Mouse (Mus musculus) kidney, adult 18-20 months (tissue): Measurements from ENCODE around the gene Oaz1.
A peak's percentile ranks its signal among the peaks of the same experiment; 100 is the strongest.
"Not testable (repeated sequence)": the region's sequence is repeated elsewhere in the genome, so short reads cannot be mapped to it uniquely, and the experiment has no call there.

Experiments
- DNase-seq: peaks from one replicate; pipeline ENCODE4 v3.0.0; 2021

The Oaz1 gene

DNA sequence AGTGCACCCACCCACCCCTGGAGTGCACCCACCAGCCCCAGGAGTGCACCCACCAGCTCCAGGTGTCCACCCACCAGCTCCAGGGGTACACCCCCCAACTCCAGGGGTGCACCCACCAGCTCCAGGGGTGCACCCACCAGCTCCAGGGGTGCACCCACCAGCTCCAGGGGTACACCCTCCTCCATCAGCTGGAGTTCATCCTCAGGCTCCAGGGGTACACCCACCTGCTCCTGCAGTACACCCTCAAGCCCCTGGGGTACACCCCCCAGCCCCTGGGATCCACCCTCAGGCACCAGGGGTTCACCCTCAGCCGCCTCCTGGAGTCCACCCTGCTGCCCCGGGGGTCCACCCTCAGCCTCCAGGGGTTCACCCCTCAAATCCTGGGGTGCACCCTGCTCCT lies 22.1 kb upstream of the Oaz1 start:
- DNase-seq = no peak

DNA sequence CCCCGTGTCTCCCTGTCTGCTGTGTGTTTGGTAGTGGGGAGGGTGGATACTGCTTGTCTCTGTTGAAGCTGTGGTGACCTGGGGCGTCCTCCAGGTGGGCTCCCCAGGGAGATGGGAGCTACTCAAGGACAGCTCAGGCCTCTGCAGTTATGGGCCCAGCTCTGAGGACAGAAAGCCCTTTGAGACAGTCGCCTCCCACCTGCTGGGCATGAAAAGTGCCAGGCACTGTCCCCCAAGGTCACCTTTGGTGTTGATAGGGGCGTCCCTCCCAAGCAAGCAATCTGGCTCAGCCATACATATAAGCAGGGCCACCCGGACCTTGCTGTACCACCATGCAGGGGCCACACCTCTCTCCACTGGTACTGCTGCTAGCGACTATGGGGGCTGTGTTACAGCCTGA lies 21.5 kb upstream of the Oaz1 start, which contains the start of gene Amh:
Amh (plus strand) TSS at position 328 of the 400 bp plus-strand sequence.
- no peak for DNase-seq

DNA sequence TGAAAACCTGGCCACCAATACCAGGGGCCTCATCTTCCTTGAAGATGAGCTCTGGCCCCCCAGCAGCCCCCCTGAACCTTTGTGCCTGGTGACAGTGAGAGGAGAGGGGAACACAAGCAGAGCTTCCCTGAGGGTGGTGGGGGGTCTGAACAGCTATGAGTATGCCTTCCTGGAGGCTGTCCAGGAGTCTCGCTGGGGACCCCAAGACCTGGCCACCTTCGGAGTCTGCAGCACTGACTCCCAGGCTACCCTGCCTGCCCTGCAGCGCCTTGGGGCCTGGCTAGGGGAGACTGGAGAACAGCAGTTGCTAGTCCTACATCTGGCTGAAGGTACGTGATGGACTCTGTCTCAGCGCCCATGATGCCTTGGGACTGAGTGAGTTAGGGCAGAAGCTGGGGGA lies 21.1 kb upstream of the Oaz1 start:
- no peak for DNase-seq

DNA sequence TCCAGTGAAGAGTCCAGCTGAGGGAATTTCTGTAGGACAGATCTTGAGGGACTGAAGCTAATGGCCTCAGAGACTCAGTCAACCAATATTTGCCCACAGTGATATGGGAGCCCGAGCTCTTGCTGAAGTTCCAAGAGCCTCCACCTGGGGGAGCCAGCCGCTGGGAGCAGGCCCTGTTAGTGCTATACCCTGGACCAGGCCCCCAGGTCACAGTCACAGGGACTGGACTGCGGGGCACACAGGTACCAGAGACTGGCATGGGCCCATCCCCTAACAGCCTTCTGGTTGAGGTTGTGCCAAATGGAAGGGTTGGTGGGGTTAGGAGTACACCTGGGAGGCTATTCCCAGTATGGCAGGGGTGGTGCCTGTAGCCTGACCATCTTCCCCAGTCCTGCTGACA lies 20.5 kb upstream of the Oaz1 start:
- DNase-seq = peak; percentile 80

DNA sequence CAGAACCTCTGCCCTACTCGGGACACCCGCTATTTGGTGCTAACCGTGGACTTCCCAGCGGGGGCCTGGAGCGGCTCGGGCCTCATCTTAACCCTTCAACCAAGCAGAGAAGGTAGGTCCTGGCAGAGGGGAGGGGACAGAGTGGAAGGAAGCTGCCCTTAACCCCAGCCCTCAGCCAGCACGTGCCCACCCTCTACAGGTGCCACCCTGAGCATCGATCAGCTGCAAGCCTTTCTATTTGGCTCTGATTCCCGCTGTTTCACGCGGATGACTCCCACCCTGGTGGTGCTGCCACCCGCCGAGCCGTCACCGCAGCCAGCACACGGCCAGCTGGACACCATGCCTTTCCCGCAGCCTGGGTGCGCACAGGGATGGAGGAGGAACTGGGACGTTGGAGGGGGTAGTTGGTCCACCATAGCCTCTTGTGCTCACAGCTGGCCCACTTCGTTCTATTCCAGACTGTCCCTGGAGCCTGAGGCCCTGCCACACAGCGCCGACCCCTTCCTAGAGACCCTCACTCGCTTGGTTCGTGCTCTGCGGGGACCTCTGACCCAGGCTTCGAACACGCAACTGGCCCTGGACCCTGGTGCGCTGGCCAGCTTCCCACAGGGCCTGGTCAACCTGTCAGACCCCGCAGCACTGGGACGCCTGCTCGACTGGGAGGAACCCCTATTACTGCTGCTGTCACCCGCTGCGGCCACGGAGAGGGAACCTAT lies 20.0 kb upstream of the Oaz1 start:
- no peak for DNase-seq

DNA sequence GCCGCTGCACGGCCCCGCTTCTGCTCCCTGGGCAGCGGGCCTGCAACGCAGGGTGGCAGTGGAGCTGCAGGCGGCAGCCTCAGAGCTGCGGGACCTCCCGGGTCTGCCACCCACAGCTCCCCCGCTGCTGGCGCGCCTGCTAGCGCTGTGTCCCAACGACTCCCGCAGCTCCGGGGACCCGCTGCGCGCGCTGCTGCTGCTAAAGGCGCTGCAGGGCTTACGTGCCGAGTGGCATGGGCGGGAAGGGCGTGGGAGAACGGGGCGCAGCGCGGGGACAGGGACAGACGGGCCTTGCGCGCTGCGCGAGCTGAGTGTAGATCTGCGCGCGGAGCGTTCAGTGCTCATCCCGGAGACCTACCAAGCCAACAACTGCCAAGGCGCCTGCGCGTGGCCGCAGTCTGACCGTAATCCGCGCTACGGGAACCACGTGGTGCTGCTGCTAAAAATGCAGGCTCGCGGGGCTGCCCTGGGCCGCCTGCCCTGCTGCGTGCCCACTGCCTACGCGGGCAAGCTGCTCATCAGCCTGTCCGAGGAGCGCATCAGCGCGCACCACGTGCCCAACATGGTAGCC lies 19.3 kb upstream of the Oaz1 start:
- peak; percentile 74 for DNase-seq

DNA sequence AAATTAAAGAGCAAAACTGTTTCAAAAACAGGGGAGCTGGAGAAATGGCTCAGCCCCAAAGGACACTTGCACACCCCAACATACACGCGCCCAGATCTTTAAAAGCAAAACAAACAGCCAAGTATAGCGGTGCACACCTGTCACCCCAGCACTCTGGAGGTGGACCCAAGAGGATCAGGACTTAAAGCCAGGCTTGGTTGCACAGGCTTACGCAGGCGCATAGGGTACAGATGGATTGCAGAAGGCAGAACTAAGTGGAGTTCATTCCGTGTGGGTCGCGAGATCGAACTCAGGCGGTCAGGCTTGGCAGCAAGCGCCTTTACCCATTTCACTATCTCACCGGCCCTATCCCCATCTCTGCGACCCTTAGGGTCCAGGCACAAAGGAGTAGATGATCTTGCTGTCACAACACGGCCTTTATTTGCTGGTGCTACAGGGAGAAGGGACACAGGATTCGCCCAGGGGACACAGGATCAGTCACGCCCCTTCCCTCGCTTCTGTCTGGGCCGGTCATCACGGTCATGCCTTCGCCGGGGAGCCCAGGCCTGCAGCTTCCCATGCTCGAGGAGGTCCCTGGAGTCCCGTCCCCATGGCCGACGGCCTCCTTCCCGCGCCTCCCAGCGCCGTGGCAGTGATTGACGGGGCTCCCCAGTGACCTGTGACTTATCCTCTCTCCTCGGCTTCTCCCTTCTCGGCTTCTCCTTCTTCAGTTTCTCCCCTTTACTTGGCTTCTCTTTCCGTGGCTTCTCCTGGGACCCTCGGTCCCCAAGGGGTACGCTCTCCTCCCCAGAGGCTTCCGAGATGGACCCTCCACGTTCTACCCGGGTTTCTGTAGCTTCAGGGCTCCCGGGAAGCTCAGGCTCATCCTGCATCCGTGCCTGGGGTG lies 18.1 kb upstream of the Oaz1 start:
- DNase-seq = no peak

DNA sequence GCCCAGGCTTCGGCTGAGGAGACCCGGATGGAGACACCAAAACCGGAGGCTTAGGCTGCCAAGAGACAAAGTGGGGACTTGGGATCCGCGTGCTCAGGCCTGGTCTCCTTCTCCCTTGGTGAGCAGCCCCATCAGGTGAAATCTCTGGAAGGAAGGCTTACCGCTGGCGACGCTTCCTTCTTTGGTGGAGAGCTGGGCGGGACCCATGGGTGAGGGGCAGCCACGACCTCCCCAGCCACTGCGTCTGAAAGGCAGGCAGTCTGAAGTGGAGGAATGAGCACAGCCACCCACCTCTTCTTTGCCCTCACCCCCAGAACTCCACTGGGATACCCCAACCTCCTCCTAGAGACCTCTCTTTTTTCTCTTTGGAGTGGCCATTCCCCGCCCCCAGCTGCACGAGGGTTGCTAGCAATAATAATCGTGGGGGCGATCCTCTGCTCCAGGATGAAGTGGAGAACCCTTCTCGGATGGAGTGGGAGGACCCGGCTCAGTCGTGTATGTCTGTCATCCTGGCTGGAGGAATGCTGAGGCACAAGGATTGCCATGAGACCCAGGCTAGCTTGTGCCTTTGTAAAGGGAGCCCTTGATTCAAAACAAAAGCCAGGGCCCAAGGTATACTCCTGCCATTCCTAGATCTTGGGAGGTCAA lies 17.3 kb upstream of the Oaz1 start:
- DNase-seq = no peak

DNA sequence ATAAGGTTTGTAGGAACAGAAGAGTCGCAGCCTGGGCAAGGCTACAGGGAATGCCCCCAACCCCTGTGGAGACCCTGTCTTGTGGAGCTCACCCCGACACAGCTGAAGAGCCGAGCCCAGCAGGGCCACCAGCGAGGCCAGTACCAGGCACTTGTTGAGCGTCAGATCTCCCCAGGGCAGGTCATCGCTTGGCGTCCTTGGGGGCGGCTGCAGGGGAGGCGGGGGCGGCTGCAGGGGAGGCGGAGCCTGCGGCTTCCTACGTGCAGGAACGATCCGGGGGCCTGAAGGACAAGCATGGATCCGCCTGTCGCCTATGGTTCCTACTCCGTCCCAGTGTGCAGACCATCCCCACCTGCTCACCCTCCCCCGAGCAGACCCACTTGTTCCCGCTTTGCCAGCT lies 16.4 kb upstream of the Oaz1 start:
- DNase-seq = no peak

DNA sequence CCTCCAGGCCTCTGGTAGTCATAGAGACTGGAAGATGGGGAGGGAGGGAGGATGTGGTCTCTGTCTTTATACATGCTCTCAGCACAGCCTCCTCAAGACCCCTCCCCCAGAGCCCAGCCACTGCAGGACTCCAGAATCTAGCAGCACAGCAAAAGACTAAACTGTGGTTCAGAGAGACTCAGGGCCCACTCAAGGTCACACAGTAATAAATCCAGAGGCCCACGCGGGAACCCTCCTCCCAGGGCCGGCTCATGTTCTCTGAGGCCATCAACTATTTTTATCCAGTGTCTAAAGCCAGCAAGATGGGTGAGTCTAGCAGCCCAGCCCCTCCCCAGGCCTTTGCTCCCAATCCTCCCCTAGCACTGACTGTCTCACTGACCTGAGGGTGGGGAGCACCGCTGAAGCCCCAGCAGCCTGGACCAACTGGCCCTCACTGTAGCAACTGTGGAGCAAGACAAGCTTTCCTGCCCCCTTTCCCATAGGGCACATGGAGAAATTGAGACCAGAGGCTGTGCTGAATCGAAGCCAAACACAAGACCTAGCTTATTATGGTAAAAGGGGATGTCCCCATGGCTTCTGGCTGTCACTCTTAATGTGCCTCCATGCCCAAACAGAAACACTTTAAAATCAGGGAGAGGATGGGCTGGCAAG lies 13.9 kb upstream of the Oaz1 start:
- no peak for DNase-seq

DNA sequence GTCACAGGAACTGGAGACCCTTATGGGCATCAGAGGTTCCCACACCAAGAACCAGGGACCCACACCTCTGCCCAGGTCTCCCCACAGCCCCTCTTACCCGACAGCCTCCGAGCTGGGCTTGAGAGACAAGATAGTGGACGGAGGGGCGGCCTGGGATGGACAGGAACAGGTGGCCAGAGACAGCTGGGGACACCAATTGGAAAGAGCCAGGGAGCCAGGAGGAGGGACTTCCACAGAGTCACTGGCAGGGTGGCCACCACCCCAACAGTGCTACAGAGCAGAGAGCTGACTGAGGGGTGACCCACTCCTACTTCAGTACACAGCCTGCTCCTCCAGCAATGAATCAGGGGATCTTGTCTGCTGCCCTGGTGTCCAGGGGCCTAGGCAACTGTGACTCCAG lies 13.1 kb upstream of the Oaz1 start, which contains the start of gene Jsrp1:
Jsrp1 (minus strand) TSS at position 133 of the 400 bp plus-strand sequence.
- no peak for DNase-seq

DNA sequence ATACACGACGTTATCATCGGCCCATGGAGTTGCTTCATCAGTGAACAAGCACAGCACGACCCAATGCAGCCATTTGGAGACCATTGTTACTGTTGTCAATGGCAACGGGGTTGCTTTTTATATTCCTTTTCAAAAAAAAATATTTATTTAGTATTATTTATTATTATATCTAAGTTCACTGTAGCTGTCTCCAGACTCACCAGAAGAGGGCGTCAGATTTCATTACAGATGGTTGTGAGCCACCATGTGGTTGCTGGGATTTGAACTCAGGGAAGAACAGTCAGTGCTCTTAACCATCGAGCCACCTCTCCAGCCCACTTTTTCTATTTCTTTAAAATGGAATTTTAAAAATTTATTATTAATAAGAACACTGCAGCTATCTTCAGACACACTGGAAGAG lies 11.7 kb upstream of the Oaz1 start:
- DNase-seq = no peak

DNA sequence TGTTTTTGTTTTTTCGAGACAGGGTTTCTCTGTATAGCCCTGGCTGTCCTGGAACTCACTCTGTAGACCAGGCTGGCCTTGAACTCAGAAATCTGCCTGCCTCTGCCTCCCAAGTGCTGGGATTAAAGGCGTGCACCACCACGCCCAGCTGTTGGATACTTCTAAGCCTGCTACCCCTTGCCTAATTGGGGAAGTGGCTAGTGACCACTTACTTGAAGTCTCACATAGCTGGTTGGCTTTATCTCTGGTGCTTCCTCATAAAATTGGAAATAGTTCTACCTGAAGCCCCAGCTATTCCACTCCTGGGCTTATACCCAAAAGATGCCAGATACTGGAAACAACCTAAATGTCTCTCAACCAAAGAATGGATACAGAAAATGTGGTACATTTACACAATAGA lies 10.2 kb upstream of the Oaz1 start:
- DNase-seq = not testable (repeated sequence)

DNA sequence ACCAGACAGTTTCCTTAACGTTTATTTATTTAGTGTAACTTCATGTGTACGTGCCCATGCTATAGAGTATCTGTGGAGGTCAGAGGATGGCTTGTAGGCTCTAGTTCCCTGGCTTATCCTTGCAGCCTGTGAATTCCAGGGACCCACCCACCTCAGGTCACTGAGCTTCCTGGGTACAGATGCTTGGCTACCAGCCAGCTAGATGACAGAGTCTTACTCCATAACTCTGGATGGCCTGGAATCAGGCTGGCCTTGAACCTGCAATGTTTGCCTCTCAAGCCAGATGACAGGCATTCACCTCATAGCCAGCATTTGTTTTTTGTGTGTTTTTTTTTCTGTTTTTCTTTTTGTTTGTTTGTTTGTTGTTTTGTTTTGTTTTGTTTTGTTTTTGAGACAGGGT lies 9.3 kb upstream of the Oaz1 start:
- DNase-seq = no peak

DNA sequence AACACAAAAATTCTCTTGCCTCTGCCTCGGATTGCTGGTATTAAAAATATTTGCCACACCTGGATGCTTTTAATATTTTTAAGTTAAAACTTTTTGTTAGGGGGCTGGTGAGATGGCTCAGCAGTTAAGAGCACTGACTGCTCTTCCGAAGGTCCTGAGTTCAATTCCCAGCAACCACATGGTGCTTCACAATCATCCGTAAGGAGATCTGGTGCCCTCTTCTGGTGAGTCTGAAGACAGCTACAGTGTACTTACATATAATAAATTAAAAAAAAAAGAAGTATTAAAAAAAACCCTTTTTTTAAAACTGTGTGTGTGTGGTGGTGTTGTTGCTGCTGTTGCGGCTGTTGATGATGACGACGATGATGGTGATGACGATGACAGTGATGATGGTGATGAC lies 8.5 kb upstream of the Oaz1 start:
- DNase-seq = not testable (repeated sequence)

DNA sequence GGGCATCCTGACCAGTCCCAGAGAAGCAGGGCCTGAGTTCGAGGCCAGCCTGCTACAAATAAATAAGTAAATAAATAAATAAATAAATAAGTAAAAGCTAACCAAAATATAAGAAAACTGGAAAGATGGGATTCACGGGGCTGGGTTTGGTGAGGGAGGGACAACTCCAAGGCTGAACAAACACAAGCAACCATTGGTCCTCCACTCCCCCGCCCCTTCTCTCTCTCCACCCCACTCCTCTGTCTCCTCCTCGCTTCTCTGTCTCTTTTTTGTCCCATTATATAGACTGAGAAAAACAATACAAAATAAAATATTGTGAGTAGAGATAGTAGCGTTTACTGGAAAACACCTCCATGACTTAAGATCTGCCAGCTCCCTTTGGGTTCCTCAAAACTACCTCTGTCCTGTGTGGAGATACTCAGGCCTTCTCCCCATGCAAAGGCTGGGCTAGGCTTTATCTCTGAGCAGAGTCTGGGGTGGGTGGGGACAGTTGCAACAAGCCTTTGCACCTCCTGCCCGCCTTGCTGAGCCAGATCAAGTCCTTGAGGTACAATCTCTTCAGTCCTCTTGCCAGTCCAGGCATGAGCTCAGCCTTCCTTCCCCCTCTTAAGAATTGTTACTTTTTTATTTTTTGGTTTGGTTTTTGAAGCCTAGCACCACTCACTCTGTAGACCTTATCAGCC lies 7.7 kb upstream of the Oaz1 start:
- no peak for DNase-seq

DNA sequence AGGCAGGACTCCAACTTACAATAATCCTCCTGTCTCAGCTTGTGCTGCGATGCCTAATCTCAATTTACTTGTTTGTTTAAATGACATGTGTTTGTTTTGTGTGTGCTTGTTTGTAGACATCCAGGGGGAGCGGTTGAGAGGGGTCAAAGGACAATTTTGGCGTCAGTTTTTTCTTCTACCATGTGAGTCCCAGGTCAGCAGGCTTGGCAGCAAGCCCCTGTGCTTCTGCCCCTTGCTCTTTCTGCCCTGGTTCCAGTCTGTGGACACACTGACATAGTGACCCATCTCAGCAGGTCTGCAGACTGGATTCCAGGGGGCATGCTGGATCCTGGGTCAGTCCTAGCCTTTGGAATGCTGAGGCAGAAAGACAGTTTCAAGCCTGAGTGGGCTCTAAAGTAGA lies 7.0 kb upstream of the Oaz1 start:
- DNase-seq = peak; percentile 64

DNA sequence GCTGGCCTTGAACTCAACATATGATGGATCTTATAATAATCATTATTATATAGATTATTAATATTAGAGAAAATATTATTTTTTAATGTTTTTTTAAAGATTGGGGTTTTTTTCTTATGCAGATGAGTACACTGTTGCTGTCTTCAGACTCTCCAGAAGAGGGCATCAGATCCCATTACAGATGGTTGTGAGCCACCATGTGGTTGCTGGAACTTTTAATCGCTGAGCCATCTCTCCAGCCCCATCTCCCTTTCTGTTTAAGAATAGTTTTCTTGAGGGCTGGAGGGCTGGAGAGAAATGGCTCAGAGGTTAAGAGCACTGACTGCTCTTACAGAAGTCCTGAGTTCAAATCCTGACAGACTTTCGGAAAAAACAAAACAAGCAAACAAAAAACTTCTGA lies 4.5 kb upstream of the Oaz1 start:
- no peak for DNase-seq

DNA sequence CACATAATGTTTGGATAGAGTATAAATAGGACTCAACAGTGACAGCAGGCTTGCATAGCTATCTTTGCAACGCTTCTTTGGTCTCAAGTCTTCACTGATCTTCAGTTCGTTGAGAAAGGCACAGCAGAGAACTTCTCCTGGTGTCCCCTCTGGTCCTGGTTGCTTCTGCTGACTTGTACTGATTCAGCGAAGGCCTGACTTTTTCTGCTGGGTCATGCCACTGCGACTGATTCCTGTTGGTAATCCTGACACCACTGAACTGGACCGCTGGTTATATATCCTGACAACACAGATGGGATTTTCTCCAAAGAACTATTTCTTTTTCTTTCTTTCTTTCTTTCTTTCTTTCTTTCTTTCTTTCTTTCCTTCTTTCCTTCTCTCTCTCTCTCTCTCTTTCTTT lies 3.9 kb upstream of the Oaz1 start:
- DNase-seq = no peak

DNA sequence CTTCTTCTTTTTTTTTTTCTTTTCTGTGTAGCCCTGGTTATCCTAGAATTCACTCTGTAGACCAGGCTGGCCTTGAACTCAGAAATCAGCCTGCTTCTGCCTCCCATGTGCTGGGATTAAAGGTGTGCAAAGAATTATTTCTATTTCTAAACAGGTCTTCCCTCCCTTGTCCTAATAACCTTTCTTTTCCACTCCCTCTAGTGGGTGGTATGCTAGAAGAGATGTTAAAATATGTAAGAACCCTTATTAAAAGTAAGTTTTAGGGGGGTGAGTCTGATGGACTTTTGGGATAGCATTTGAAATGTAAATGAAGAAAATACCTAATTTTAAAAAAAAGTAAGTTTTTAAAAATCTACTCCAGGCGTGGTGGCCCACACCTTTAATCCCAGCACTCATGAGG lies 3.1 kb upstream of the Oaz1 start:
- DNase-seq = no peak

DNA sequence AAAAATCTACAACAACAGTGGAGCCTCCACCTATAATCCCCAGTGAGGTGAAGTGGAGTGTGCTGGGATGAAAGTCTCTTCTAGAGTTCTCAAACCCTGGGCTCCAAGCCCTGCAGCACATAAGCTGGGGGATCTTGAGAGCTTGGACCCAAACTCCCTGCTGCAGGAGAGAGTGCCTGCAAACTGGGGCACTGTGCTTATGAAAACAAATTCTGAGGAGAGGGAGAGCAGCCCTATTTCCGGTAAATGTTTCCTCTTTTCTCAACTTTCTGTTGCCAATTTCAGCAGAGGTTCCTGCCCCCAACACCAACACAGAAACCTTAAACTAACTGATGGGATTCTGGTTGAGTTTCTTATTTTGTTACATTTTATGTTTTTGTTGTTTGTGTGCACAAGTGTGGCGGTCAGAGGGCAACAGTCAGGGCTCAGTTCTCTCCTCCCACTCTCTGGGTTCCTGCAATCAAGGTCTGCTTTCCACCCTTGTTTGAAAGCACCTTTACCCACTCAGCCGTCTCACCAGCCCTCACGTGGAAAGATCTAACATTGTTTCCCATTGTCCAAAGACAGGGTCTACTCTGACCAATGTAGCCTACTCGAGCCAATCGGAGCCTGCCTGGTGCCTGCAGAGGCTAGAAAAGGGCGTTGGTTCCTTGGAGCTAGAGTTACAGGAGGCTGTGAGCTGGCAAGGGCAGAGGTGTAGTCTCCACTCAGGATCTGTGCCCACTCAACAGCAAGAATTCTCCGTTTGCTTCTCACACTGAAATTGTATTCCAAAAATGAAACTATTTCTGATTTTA lies 2.4 kb upstream of the Oaz1 start:
- DNase-seq = peak; percentile 23
